In the genomic region with DNA sequence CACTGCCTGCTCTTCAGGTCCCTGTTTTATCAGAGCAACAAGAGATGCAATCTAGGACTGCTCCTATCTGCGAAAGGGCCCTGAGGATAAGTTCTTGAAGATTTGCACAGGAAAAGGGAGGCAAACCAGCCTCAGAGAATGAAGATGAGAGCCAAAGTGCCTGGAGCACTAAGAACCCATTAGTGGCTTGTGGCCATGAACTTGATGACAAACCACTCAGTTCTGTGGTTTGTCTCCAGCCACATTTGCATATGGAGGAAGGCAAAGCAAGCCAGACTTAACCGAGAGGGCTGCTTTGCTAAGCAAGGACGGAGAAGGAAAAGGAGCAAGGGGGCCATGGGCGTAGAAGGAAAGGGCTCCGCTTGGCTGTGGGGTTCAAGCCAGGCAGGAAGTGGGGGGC, we compare ENCODE assay signal across 18 mouse cellular contexts. TPM values are rescaled to one million over a fixed set of nuclear protein-coding genes. Genes with fewer than 3 reads are reported as not detected.
"Had no signal": no experiment of that assay in that cellular context is flagged by ENCODE, and none has a peak within 500 bp of the region (broad histone marks: within the 10 kb centered on the region; RNA-seq: fewer than 3 reads in every experiment).

No protein-coding gene starts in this region.

- DNase-seq: kidney, postnatal 36 days; layer of hippocampus, postnatal 36 days; liver, embryonic 13.5 days; lung, adult 2 months; lung, postnatal 14 days; lung, postnatal 4 days; midbrain, embryonic 14.5 days; thymus, adult 18-20 months; thymus, postnatal 36 days had no signal

- H3K27me3 ChIP-seq: neural tube, embryonic 13.5 days had no signal

- H3K9me3 ChIP-seq: liver, embryonic 13.5 days; neural tube, embryonic 13.5 days had no signal

- H3K36me3 ChIP-seq: liver, embryonic 13.5 days; neural tube, embryonic 13.5 days had no signal

- H3K4me2 ChIP-seq: liver, embryonic 13.5 days; midbrain, embryonic 11.5 days; neural tube, embryonic 13.5 days had no signal

- H3K27ac ChIP-seq: kidney, postnatal 0 days; left cerebral cortex, adult 2 months; liver, embryonic 13.5 days; neural tube, embryonic 13.5 days had no signal

- H3K4me3 ChIP-seq: left cerebral cortex, adult 2 months; liver, embryonic 13.5 days; neural tube, embryonic 13.5 days had no signal

- H3K4me1 ChIP-seq: liver, embryonic 13.5 days had no signal

- H3K9ac ChIP-seq: liver, embryonic 13.5 days; neural tube, embryonic 13.5 days had no signal

RNA-seq across cellular contexts. Expression of gene Wdr95, which starts 7.7 kb away (rescaled TPM):
- polyA plus RNA-seq: kidney, embryonic 14.5 days; limb, embryonic 11.5 days; liver, adult 2 months; liver, embryonic 13.5 days; liver, embryonic 16.5 days; small intestine, adult 2 months had no signal
